Mouse (Mus musculus) liver, embryonic 12.5 days (tissue): ENCODE results near the gene Bsg. TPM values are rescaled to one million over a fixed set of nuclear protein-coding genes. Genes with fewer than 3 reads are reported as not detected.

ENCODE experiments used
- ATAC-seq: fragments of 200-750 bp; cut with Nextera tagmentation; 2 replicates; pipeline ENCODE4 v1.8.0; 2017; ENCODE audit warnings: moderate number of reproducible peaks, mild to moderate bottlenecking, moderate library complexity
- H3K27ac ChIP-seq: fragments of 300-500 bp; sonication (generic); 2 replicates; pipeline ENCODE4 v1.5.1; 2016; ENCODE audit warnings: mild to moderate bottlenecking
- H3K27me3 ChIP-seq: fragments of 300-500 bp; sonication (generic); replicated peaks from 2 replicates; pipeline ENCODE4 v1.6.1; 2016; ENCODE audit warnings: mild to moderate bottlenecking, moderate library complexity
- H3K36me3 ChIP-seq: fragments of 300-500 bp; sonication (generic); 2 replicates; pipeline ENCODE4 v1.6.1; 2016; ENCODE audit warnings: mild to moderate bottlenecking, moderate library complexity
- H3K4me1 ChIP-seq: fragments of 300-500 bp; sonication (generic); 2 replicates; pipeline ENCODE4 v1.6.1; 2016
- H3K4me2 ChIP-seq: fragments of 300-500 bp; sonication (generic); 2 replicates; pipeline ENCODE4 v1.6.1; 2016; ENCODE audit warnings: mild to moderate bottlenecking, moderate library complexity
- H3K4me3 ChIP-seq: fragments of 300-500 bp; sonication (generic); 2 replicates; pipeline ENCODE4 v1.5.1; 2016; ENCODE audit warnings: mild to moderate bottlenecking, moderate library complexity
- H3K9ac ChIP-seq: fragments of 300-500 bp; sonication (generic); 2 replicates; pipeline ENCODE4 v1.6.1; 2016; ENCODE audit warnings: mild to moderate bottlenecking, moderate library complexity
- H3K9me3 ChIP-seq: fragments of 300-500 bp; sonication (generic); replicated peaks from 2 replicates; pipeline ENCODE4 v1.6.1; 2016; ENCODE audit warnings: mild to moderate bottlenecking, moderate library complexity
- WGBS: fragments of 180-500 bp; shearing (Covaris S2); methylation state at CpG from one replicate; pipeline ENCODE4 v1.1.7; 2016; ENCODE audit not compliant: insufficient replicate concordance; 5-methylcytosine and 5-hydroxymethylcytosine counted together
- polyA plus RNA-seq: library from polyadenylated mRNA; unstranded; fragments of >200 nt; fragmentation: Nextera tagmentation; extraction: Ambion mirVana; gene quantifications from 2 replicates; pipeline ENCODE4 v1.2.1, GENCODE M21; 2016

The Bsg gene
- polyA plus RNA-seq: 1,008 and 1,045 TPM in 2 replicates

GRCm38 (mm10) chr10:79704065-79704969 lies at the start of gene Bsg:
TSS of gene Bsg (plus strand) at chr10:79704491.
- Histone ChIP-seq H3K4me3 (peak within 1 kb of the TSS; percentile 89), H3K4me1 (peaks cover 60% of the 10 kb centered on the region)

GRCm38 (mm10) chr10:79654946-79655395 lies 49.3 kb upstream of the Bsg start:
- Histone ChIP-seq H3K9ac (no peak overlapping the region), H3K4me2 (no peak overlapping the region), H3K36me3 (no peaks in the 10 kb centered on the region), H3K27ac (no peak overlapping the region), H3K4me1 (no peaks in the 10 kb centered on the region), H3K4me3 (no peak overlapping the region), H3K27me3 (peaks cover 16% of the 10 kb centered on the region; the same call in 1 of the 2 replicates), H3K9me3 (no peaks in the 10 kb centered on the region)
- no peak for ATAC-seq
- WGBS: 40% methylated on average over 1 of the region's 1 CpGs

More at GRCm38 (mm10) chr10:79704065-79704969, at the start of gene Bsg:
- Histone ChIP-seq H3K27ac (peak within 1 kb of the TSS; percentile 96), H3K9me3 (no peaks in the 10 kb centered on the region), H3K4me2 (peak within 1 kb of the TSS; percentile 91), H3K27me3 (no peaks in the 10 kb centered on the region), H3K36me3 (peaks cover 32% of the 10 kb centered on the region), H3K9ac (peak within 1 kb of the TSS; percentile 98)
- ATAC-seq: peak; percentile 88
- WGBS: under 1% methylated on average over 65 of the region's 65 CpGs

GRCm38 (mm10) chr10:79658829-79659228 lies 45.5 kb upstream of the Bsg start:
- H3K9me3 ChIP-seq: no peaks in the 10 kb centered on the region
- peaks cover 12% of the 10 kb centered on the region; the same call in 1 of the 2 replicates for H3K27me3 ChIP-seq
- WGBS: 19% methylated on average over 4 of the region's 4 CpGs
- H3K9ac ChIP-seq: no peak overlapping the region
- no peak overlapping the region for H3K4me2 ChIP-seq
- H3K4me3 ChIP-seq: no peak overlapping the region
- H3K36me3 ChIP-seq: no peaks in the 10 kb centered on the region
- ATAC-seq: no peak
- no peak overlapping the region for H3K27ac ChIP-seq
- H3K4me1 ChIP-seq: peaks cover 10% of the 10 kb centered on the region; the same call in 1 of the 2 replicates

- Histone ChIP-seq H3K4me1 (peaks cover 10% of the 10 kb centered on the region; the same call in 1 of the 2 replicates), H3K4me3 (no peak overlapping the region), H3K9me3 (no peaks in the 10 kb centered on the region), H3K27ac (no peak overlapping the region), H3K9ac (no peak overlapping the region), H3K4me2 (no peak overlapping the region), H3K36me3 (no peaks in the 10 kb centered on the region), H3K27me3 (0 out of 2 replicates have a peak, but pooled peaks cover 11% of the 10 kb centered on the region)
- no peak for ATAC-seq
- 67% methylated on average over 2 of the region's 2 CpGs for WGBS
Observed at GRCm38 (mm10) chr10:79660298-79660697, 44.0 kb upstream of the Bsg start.

- H3K9me3 ChIP-seq: no peaks in the 10 kb centered on the region
- no peak overlapping the region for H3K4me3 ChIP-seq
- no peak overlapping the region for H3K27ac ChIP-seq
- no peaks in the 10 kb centered on the region for H3K36me3 ChIP-seq
- H3K9ac ChIP-seq: no peak overlapping the region
- H3K27me3 ChIP-seq: 0 out of 2 replicates have a peak, but pooled peaks cover 8% of the 10 kb centered on the region
- H3K4me1 ChIP-seq: peaks cover 10% of the 10 kb centered on the region; the same call in 1 of the 2 replicates
- no peak overlapping the region for H3K4me2 ChIP-seq
- no peak for ATAC-seq
- 43% methylated on average over 3 of the region's 3 CpGs for WGBS
Observed at GRCm38 (mm10) chr10:79661861-79662260, 42.4 kb upstream of the Bsg start.

GRCm38 (mm10) chr10:79664131-79664665 lies 40.1 kb upstream of the Bsg start, which contains the start of gene Madcam1:
TSS of gene Madcam1 (plus strand) at chr10:79664559.
- H3K9ac ChIP-seq: no peak within 1 kb of the TSS
- H3K9me3 ChIP-seq: no peaks in the 10 kb centered on the region
- H3K4me3 ChIP-seq: no peak within 1 kb of the TSS
- ATAC-seq: peak; percentile 28
- no peaks in the 10 kb centered on the region for H3K36me3 ChIP-seq
- 0 out of 2 replicates have a peak, but pooled peaks cover 8% of the 10 kb centered on the region for H3K27me3 ChIP-seq
- H3K4me2 ChIP-seq: no peak within 1 kb of the TSS
- H3K4me1 ChIP-seq: peaks cover 18% of the 10 kb centered on the region
- 18% methylated on average over 13 of the region's 13 CpGs for WGBS
- no peak within 1 kb of the TSS for H3K27ac ChIP-seq

GRCm38 (mm10) chr10:79665051-79665450 lies 39.2 kb upstream of the Bsg start:
- no peak overlapping the region for H3K9ac ChIP-seq
- no peak for ATAC-seq
- peaks cover 20% of the 10 kb centered on the region for H3K4me1 ChIP-seq
- no peak overlapping the region for H3K27ac ChIP-seq
- H3K4me3 ChIP-seq: no peak overlapping the region
- no peak overlapping the region for H3K4me2 ChIP-seq
- 71% methylated on average over 8 of the region's 8 CpGs for WGBS
- no peaks in the 10 kb centered on the region for H3K36me3 ChIP-seq
- H3K27me3 ChIP-seq: 0 out of 2 replicates have a peak, but pooled peaks cover 8% of the 10 kb centered on the region
- H3K9me3 ChIP-seq: no peaks in the 10 kb centered on the region

GRCm38 (mm10) chr10:79666493-79666892 lies 37.8 kb upstream of the Bsg start:
- Histone ChIP-seq H3K4me1 (peaks cover 33% of the 10 kb centered on the region), H3K27me3 (0 out of 2 replicates have a peak, but pooled peaks cover 8% of the 10 kb centered on the region), H3K36me3 (no peaks in the 10 kb centered on the region), H3K4me3 (no peak overlapping the region), H3K27ac (no peak overlapping the region), H3K9ac (no peak overlapping the region), H3K4me2 (no peak overlapping the region), H3K9me3 (no peaks in the 10 kb centered on the region)
- ATAC-seq: no peak
- 51% methylated on average over 9 of the region's 9 CpGs for WGBS

- no peak overlapping the region for H3K9ac ChIP-seq
- no peaks in the 10 kb centered on the region for H3K9me3 ChIP-seq
- H3K36me3 ChIP-seq: peaks cover 6% of the 10 kb centered on the region
- peaks cover 28% of the 10 kb centered on the region for H3K4me1 ChIP-seq
- no peak overlapping the region for H3K4me3 ChIP-seq
- no peak overlapping the region for H3K27ac ChIP-seq
- H3K27me3 ChIP-seq: 0 out of 2 replicates have a peak, but pooled peaks cover 8% of the 10 kb centered on the region
- no peak for ATAC-seq
- WGBS: 65% methylated on average over 5 of the region's 5 CpGs
- H3K4me2 ChIP-seq: no peak overlapping the region
Observed at GRCm38 (mm10) chr10:79668076-79668475, 36.2 kb upstream of the Bsg start.

GRCm38 (mm10) chr10:79668771-79669575 lies 35.3 kb upstream of the Bsg start, which contains the start of gene Tpgs1:
TSS of gene Tpgs1 (plus strand) at chr10:79669369.
- peak within 1 kb of the TSS; percentile 80 for H3K9ac ChIP-seq
- H3K4me3 ChIP-seq: peak within 1 kb of the TSS; percentile 85
- ATAC-seq: peak; percentile 72
- WGBS: under 1% methylated on average over 45 of the region's 45 CpGs
- no peaks in the 10 kb centered on the region for H3K9me3 ChIP-seq
- peak within 1 kb of the TSS; percentile 81 for H3K27ac ChIP-seq
- H3K4me2 ChIP-seq: peak within 1 kb of the TSS; percentile 85
- H3K4me1 ChIP-seq: peaks cover 28% of the 10 kb centered on the region
- H3K36me3 ChIP-seq: peaks cover 6% of the 10 kb centered on the region
- 0 out of 2 replicates have a peak, but pooled peaks cover 8% of the 10 kb centered on the region for H3K27me3 ChIP-seq

GRCm38 (mm10) chr10:79669576-79670057 lies 34.7 kb upstream of the Bsg start:
- Histone ChIP-seq H3K36me3 (peaks cover 6% of the 10 kb centered on the region), H3K9ac (peak overlapping the region; percentile 80), H3K4me1 (peaks cover 28% of the 10 kb centered on the region), H3K27ac (peak overlapping the region; percentile 81), H3K27me3 (0 out of 2 replicates have a peak, but pooled peaks cover 8% of the 10 kb centered on the region), H3K9me3 (no peaks in the 10 kb centered on the region), H3K4me3 (peak overlapping the region; percentile 85), H3K4me2 (peak overlapping the region; percentile 85)
- 4% methylated on average over 45 of the region's 47 CpGs for WGBS
- ATAC-seq: peak; percentile 57
